Mouse (Mus musculus) C2C12 (cell line): ENCODE results near the gene Atp2a2. TPM values are rescaled to one million over a fixed set of nuclear protein-coding genes. Genes with fewer than 3 reads are reported as not detected.
"Not testable (repeated sequence)": the region's sequence is repeated elsewhere in the genome, so short reads cannot be mapped to it uniquely, and the experiment has no call there.

Experiments
- H3K27me3 ChIP-seq: one replicate; pipeline ENCODE4 v1.6.1; 2011; ENCODE audit not compliant: control insufficient read depth, insufficient read depth, insufficient read length
- H3K36me3 ChIP-seq: one replicate; pipeline ENCODE4 v1.6.1; 2011; ENCODE audit not compliant: control insufficient read depth, insufficient read depth
- H3K4me3 ChIP-seq: one replicate; pipeline ENCODE4 v1.5.1; 2011; ENCODE audit warnings: mild to moderate bottlenecking, control low read depth; ENCODE audit not compliant: poor library complexity, insufficient read depth, severe bottlenecking
- H3K79me2 ChIP-seq: one replicate; pipeline ENCODE4 v1.6.1; 2011; ENCODE audit not compliant: control insufficient read depth, insufficient read depth
- H3K79me3 ChIP-seq: one replicate; pipeline ENCODE4 v1.6.1; 2011; ENCODE audit warnings: low read depth, control low read depth
- H3ac ChIP-seq: one replicate; pipeline ENCODE3; 2011; ENCODE audit warnings: low read depth; ENCODE audit not compliant: control insufficient read depth, insufficient read length
- CEBPB ChIP-seq: IDR thresholded peaks from one replicate; pipeline ENCODE4 v1.6.1; 2011; ENCODE audit warnings: low read depth, mild to moderate bottlenecking, control low read depth, moderate library complexity
- CTCF ChIP-seq: IDR thresholded peaks from one replicate; pipeline ENCODE4 v1.5.1; 2011; ENCODE audit not compliant: control insufficient read depth, insufficient read depth, insufficient read length
- FOSL1 ChIP-seq: IDR thresholded peaks from one replicate; pipeline ENCODE4 v1.8.0; 2011; ENCODE audit warnings: mild to moderate bottlenecking, low read length; ENCODE audit not compliant: poor library complexity, insufficient read depth, severe bottlenecking
- MAX ChIP-seq: IDR thresholded peaks from one replicate; pipeline ENCODE4 v1.6.1; 2011; ENCODE audit warnings: mild to moderate bottlenecking, control low read depth
- MYOD1 ChIP-seq: IDR thresholded peaks from one replicate; pipeline ENCODE4 v1.6.1; 2011; ENCODE audit warnings: low read depth; ENCODE audit not compliant: control insufficient read depth, insufficient read length
- MYOG ChIP-seq: IDR thresholded peaks from one replicate; pipeline ENCODE4 v1.6.1; 2011; ENCODE audit not compliant: control insufficient read depth, insufficient read length; ENCODE audit errors: extremely low read depth
- USF1 ChIP-seq: IDR thresholded peaks from one replicate; pipeline ENCODE4 v1.6.1; 2011; ENCODE audit warnings: low read depth, mild to moderate bottlenecking, control low read depth, moderate library complexity
- polyA plus RNA-seq: library from polyadenylated mRNA; unstranded; fragments of >200 nt; fragmentation: generic; extraction: Trizol; gene quantifications from one replicate; pipeline ENCODE4 v1.2.1, GENCODE M21; 2012; ENCODE audit warnings: missing spikeins

The Atp2a2 gene
- polyA plus RNA-seq, 1 experiment: 101 TPM

DNA sequence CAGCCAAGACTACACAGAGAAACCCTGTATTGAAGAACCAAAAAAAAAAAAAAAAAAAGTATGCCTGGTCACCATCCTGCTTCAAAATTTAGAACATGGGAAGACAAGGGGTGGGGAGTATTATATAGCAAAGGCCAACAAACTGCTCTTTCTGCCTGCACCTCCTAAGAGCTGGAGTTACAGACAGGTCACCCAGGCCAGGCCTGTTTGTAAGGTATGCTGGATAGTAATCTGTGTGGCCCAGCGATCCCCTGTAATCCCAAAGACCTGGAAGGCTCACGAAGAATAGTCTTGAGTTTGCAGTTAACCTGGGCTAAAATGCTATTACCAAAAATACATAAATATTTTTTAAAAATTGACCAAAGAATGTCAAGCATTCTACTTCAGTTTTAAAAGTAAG is 11.9 kb downstream of the Atp2a2 start:
- peaks cover 36% of the 10 kb centered on the region for H3K79me3 ChIP-seq
- H3K4me3 ChIP-seq: no peak overlapping the region
- TF ChIP-seq MYOD1 (no peak), MYOG (no peak), MAX (no peak), CTCF (no peak), FOSL1 (no peak), CEBPB (no peak), USF1 (no peak)
- H3ac ChIP-seq: no peak overlapping the region
- peaks cover 85% of the 10 kb centered on the region for H3K36me3 ChIP-seq
- peaks cover 76% of the 10 kb centered on the region for H3K79me2 ChIP-seq
- no peaks in the 10 kb centered on the region for H3K27me3 ChIP-seq

DNA sequence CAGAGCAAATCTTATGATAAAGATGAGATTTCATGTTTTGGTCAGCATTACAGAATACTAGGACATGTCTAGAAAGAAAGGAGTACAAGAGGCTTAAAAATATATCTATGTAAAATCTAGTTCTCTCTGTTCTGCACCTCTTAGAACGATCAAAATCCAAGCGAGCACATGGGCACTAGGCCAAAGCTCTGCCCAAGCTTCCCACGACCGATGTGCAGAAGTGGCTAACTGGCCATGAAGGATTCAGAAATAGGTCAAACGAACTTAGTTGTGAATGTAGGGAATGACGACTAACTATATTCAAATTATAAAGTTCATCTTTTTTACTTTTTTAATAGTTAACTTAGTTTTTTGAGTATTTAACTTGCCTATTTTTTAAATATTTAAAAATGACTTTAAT is 14.2 kb downstream of the Atp2a2 start:
- H3K79me2 ChIP-seq: peaks cover 71% of the 10 kb centered on the region
- no peak for TF ChIP-seq CEBPB
- no peak for TF ChIP-seq FOSL1
- TF ChIP-seq CTCF: no peak
- TF ChIP-seq MYOG: no peak
- TF ChIP-seq MYOD1: no peak
- TF ChIP-seq MAX: no peak
- no peak for TF ChIP-seq USF1
- H3K4me3 ChIP-seq: no peak overlapping the region
- H3K79me3 ChIP-seq: peaks cover 26% of the 10 kb centered on the region
- H3K27me3 ChIP-seq: no peaks in the 10 kb centered on the region
- H3K36me3 ChIP-seq: peaks cover 87% of the 10 kb centered on the region
- H3ac ChIP-seq: no peak overlapping the region

DNA sequence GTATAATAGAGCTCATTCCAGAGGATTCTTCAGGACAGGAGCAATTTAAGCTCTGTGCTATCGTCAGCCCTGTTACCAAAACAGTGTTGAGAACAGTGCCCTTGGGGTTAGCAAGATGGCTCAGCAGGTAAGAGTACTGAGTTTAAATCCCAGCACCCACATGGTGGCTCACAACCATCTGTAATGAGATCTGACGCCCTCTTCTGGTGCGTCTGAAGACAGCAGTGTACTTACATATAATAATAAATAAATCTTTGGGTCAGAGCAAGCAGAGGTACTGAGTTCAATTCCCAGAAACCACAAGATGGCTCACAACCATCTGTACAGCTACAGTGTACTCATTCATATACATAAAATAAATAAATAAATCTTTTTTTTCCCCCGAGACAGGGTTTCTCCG is 15.8 kb downstream of the Atp2a2 start:
- not testable (repeated sequence) for H3K27me3 ChIP-seq, H3ac ChIP-seq, H3K4me3 ChIP-seq
- Histone ChIP-seq H3K79me2 (peaks cover 62% of the 10 kb centered on the region), H3K79me3 (peaks cover 21% of the 10 kb centered on the region), H3K36me3 (peaks cover 92% of the 10 kb centered on the region)

DNA sequence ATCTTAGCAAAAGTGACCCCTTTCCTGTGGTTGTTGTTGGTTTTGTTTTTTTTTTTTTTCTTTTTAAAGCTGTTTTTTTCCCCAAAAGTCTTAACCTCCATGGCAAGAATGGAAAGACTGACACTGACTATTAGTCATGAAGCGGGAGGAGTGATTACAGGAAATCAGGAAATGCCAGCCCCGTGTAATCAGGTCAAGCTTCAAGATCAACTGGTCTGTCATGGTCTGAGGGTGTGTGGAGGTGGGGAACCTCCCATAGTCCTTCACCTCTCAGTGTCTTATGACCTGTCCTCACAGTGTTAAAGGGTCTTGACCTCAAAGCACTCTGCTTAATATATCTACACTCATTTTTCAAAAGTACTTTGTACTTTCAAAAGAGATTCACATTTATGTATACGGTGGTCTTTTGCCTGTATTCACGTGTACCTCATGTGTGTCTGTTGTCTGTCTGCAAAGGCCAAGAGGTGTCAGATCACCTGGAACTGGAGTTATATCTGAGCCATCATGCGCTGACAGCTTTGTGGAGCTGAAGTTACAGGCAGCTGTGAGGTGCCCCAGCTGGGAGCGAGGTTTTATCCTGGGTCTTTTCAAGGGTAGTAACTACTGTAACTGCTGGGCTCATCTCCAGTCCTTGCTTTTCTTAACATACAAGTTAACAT is 19.2 kb downstream of the Atp2a2 start:
- no peak overlapping the region for H3K4me3 ChIP-seq
- peaks cover 70% of the 10 kb centered on the region for H3K79me2 ChIP-seq
- no peaks in the 10 kb centered on the region for H3K27me3 ChIP-seq
- peaks cover 93% of the 10 kb centered on the region for H3K36me3 ChIP-seq
- H3K79me3 ChIP-seq: peaks cover 19% of the 10 kb centered on the region
- no peak for TF ChIP-seq CEBPB
- TF ChIP-seq MAX: no peak
- no peak for TF ChIP-seq MYOG
- no peak for TF ChIP-seq MYOD1
- TF ChIP-seq USF1: no peak
- TF ChIP-seq FOSL1: no peak
- TF ChIP-seq CTCF: no peak
- no peak overlapping the region for H3ac ChIP-seq

DNA sequence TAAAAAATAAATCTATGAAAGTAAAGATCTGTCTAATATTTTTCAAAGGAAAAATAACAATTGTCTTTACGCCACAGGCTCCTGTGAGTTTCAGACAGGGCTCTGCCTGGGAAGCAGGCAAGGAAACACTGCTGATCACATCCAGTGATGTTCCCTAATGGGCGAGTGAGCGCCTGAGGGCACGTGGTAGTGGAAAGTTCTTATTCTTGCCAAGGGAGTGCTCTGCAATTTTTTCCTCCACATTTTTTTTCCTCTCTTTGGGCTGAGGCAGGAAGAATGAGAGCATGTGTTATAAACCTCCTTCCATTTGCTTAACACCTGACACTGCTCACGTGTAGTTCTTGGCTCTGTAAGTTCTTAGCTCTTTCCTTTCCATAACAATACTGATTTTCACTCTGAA is 20.2 kb downstream of the Atp2a2 start:
- Histone ChIP-seq H3K79me2 (peaks cover 71% of the 10 kb centered on the region), H3K36me3 (peaks cover 96% of the 10 kb centered on the region), H3K79me3 (peaks cover 27% of the 10 kb centered on the region), H3K4me3 (no peak overlapping the region), H3K27me3 (no peaks in the 10 kb centered on the region), H3ac (no peak overlapping the region)
- TF ChIP-seq MYOG (no peak), CTCF (no peak), MAX (no peak), MYOD1 (no peak), USF1 (no peak), FOSL1 (no peak), CEBPB (no peak)

DNA sequence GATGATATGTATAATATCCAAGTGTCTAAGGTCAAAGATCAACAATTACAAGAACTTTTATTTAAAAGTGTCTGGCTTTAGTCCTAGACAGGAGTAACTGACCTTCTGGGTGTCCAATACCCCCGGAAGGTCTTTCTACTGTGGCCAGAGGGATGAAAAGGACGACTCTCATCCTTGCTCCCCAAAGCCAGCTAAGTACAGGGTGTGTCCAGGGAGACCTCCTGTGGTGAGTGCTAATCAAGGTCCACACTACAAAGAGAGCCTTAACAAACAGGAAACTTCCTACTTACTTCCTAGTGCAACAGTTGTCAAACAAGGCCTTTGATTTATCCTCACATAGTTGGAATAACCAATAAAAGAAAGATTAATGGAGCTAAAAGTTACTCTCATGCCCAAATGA is 22.9 kb downstream of the Atp2a2 start:
- H3ac ChIP-seq: no peak overlapping the region
- peaks cover 91% of the 10 kb centered on the region for H3K36me3 ChIP-seq
- TF ChIP-seq USF1: no peak
- no peak for TF ChIP-seq CTCF
- no peak for TF ChIP-seq FOSL1
- no peak for TF ChIP-seq MAX
- H3K79me2 ChIP-seq: peaks cover 76% of the 10 kb centered on the region
- H3K27me3 ChIP-seq: no peaks in the 10 kb centered on the region
- no peak overlapping the region for H3K4me3 ChIP-seq
- peaks cover 35% of the 10 kb centered on the region for H3K79me3 ChIP-seq
